Mouse (Mus musculus) kidney, postnatal 36 days (tissue): ENCODE measurements around the gene Rbfox2.

Experiments
- DNase-seq, 2 experiments: peaks; one replicate each; pipeline ENCODE4 v3.0.0; 2021 to 2022; ENCODE audit warnings: mixed read lengths in 2 of 2

Gene Rbfox2

DNA sequence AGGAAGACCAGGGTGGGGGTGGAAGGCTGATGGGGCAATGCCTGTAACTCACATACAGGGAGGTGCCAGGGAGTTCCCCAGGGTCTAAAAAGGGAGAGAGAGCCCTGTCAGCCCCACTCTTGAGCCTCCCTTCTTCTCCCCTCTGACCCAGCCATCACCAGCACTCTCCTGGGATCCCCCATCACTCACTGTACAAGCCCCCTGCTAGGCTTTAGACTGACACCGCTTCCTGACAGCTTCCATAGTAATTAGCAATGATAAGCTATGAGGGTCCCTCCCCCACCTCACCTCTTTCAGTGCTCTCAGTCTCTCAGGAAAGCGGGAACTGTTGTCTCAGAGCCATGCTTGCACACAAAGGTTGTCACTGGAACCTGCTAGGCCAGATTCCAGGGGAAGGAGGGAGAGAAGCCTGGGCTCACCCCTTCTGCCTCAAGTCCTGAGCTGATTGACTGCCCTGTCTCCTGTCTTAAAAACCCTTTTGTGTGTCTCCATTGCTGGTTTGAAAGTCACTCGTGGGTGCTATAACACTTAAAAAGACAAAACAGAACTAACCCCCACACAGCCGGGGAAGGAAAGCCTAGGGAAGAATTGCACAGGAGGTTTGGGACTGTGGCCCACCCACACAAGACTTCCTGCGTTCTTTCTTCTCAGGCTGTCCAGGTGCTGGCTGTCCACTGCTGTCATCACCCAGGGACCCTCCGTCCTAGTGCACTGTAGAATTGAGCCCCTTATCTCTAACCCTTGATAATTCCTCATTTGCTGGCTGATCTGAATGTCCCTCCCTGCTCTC lies 250.6 kb downstream of the Rbfox2 start:
- DNase-seq, result peak in 1 of 2 experiments; percentile 17

DNA sequence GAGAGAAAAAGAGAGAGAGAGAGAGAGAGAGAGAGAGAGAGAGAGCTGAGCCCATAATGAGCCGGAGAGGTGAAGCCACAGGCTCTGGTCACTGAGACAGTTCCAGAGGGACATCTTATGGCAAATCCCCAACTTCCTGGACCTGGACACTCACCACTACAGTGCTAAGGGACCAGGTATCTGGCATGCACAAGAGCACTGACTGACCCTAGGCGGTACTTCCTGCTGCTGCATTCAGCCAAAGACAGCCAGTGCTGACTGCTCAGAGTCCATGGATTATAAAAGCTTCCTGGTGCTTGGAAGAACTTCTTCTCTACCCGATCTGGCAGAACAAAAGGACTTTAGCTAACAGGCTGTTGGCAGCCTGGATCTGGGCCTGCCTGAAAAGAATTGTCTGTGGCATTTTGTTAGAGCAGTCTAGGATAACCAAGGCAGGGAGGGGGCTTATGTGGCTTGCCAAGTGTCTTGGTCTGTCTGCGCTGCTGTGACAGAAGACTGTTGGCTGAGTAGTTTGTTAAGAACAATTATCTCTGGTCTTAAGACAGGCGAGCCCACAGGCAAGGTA lies 252.1 kb downstream of the Rbfox2 start:
- DNase-seq, result no peak

DNA sequence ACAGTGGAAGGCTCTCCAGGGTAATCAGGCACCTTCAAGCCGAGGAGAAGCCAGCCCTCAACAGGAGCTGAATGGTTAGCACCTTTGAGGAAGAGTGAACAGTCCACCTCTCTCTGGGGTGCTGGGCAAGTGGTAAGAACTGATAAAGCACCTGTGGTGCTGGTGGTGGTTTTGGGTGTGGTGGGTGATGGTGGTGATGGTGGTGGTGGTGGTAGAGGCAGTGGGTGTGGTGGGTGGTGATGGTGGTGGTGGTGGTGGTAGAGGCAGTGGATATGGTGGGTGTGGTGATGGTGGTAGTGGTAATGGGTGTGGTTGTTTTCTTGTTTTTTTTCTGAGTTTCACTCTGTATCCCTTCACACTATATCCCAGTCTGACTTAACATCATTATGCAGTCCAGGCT lies 253.8 kb downstream of the Rbfox2 start:
- DNase-seq, result no peak

DNA sequence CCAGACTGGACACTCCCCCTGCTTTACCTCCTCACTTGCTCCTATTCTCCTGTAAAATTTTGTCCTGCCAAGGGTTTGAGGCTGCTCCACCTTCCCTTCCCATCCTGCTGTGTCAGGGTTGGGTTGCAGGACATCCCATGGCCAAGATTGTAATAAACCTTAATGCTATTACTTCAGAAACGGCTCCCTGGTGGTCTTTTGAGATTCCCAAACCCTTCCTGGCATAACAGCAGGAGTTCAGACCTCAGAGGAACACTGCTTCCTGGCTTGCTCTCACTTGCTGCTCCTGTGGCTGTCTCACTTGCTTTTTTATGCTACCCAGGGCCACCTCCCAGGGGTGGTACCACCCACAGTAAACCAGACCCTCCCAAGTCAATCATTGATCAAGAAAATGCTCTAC lies 254.6 kb downstream of the Rbfox2 start:
- DNase-seq, result no peak

DNA sequence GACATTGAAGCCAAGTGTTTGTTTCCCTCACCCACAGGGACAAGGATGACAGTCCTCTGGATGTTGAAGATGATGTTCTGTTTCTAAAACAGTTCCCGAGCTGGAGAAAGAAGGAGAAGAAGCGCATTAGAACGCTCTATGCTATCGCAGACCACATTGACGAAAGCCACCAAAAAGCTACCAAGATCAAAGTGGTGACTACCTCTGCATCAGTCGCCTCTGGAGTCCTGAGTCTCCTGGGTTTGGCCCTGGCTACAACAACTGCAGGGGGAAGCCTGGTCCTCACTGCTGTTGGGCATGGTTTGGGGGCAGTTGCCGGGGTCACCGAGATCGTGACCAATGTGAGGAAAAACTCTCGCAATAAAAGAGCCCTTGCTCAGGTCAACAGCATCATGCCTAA lies 256.2 kb downstream of the Rbfox2 start, which contains the start of gene Mb:
Gene Mb (minus strand): TSS at position 101 of the 400 bp plus-strand sequence.
- no peak for DNase-seq

DNA sequence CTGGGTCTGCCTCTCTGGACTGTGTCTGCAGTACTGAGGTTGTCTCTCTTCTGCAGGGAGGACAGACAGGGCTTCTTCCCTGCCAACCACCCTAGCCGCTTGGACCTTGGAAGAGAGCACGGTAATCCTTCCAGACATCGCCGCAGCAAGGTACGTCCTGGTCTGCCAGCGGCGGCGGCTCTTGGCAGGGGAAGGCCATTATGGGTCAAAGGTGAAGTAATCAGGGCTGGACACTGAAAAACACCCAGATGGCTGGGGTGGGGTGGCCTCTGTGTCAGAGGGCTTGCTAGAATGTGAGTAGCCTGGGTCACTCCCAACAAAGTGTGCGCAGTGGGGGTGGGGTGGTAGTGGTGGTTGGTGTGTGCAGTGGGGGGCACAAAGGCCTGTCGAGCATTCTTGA lies 261.2 kb downstream of the Rbfox2 start:
- DNase-seq, result peak in 1 of 2 experiments; percentile 60

DNA sequence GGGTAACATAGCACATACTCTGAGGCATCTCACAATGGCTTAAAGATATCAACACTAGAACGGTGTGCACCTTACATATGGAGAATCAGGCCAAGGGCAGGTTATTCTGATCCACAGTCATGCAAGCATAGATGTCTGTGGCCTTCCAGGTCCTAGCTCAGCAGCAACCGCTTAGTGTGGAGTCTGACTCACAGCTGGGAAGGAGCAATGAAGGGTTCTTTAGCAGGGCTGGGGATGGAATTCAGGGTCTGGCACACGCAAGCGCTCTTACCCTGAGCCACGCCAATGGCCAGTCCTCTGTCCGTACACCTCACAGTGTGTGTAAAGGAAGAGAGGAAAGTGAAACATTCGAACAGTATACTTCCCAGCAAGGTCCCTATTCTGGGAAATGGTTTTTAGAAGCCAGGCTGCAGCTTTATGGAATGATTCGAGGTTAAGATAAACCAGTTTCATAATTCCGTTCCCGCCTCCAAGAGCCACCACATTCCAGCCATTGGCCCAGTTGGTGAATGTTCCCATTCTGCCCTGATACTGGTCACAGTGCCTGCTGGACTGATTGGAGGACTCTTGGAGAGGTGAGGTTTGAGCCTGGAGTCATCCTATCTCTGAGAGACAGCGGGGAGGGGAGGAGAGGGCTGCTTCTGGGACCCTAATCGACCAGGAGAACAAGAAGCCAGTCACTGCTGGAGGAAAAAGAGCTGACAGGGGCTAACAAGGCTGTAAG lies 262.0 kb downstream of the Rbfox2 start, which contains the start of gene Apol6:
Gene Apol6 (plus strand): TSS at position 133 of the 724 bp plus-strand sequence.
- DNase-seq, result no peak

DNA sequence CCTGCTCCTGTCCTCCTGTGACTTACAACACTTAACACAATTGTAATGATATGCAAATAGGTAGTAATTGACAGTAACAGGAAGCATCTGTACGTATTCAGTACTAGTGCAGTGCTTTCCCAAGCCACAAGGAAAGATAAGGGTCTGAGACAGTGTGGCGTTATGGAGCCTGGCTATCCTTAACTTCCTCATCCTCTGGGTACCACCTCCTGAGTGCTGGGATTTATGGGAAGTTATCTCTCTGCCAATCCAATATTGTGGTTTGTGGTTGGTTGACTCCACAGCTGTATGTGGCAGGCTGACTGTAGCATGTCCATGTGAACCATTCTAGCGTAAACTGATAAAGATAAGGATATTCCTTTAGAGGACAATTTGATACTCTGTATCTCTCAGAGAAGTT lies 266.0 kb downstream of the Rbfox2 start:
- no peak for DNase-seq

DNA sequence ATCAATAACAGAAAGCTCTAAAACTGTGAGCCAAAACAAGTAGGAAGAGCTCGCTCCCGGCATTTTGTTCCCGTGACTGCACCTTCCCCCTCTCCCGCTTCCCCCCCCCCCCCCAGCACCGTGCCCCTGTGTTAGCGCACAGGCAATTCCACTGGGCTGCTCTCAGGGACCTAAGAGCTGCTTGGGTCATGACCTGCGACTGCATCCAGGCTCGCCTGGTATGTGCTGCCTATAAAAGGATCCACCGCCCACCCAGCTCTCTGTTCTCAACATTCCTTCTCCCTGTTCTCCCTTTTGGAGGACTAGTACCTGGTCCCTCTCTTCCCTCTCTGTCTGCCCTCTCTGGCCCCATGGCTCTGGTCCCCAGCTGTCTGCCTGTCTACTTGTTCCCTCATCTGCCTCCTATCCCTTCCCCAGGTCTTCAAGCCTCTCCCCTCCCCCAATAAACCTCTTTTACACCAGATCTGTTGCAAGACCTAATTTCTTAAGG lies 267.5 kb downstream of the Rbfox2 start:
- no peak for DNase-seq

DNA sequence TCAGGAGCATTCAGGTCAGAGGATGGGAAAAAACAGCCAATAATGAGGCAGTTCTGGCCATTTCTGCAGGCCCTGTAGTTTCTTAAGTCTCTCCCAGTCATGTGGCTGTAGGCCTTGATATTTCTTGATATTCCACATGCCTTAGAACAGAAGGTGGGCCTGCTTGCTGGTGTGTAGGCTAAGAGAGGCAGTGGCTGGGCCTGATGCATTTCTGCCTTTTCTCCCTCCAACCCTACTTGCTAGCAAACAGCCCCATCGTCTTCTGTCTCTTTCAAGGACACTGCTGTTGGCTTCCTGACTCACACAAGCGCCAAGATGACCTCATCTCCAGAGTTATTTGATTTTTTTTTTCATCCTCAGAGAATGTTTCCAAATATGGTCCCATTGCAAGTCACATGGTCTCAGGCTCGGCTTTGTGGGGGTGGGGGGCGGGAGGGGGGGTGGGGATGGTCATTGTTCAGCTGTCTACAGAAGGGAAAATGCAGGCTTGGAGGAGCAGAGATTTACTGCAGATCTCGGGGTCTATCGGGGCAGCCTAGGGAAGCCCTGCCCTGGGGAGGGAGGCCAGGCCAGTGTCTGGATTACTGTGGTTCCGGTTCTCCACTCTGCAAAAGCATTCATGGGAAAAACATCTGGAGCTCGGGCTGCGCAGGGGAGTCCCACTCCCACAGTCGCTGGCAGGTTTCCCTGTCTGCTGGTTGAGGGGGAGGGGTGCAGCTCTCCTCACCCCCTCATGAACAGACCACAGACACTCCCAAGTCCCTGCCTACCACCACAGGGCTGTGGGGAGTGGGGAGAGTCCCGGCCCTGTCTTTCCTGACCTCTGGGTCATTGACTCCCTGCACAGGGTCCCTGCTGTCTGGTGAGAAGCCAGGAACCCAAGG lies 269.3 kb downstream of the Rbfox2 start:
- DNase-seq, result peak; percentile 55 to 68

DNA sequence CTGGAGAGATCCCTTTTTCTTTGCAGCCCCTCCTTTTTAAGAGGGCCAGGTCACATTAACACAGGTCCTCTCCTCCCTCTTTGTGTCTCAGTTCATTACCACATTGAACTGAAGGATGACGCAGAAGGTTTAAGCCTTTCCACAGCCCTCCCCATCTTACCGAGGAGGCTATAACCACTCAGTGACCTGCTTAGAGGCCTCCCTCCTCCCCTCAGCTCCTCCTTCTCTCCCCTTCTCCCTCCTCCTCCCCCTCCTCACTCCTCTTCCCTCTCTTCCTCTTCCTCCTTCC lies 269.9 kb downstream of the Rbfox2 start:
- no peak for DNase-seq

DNA sequence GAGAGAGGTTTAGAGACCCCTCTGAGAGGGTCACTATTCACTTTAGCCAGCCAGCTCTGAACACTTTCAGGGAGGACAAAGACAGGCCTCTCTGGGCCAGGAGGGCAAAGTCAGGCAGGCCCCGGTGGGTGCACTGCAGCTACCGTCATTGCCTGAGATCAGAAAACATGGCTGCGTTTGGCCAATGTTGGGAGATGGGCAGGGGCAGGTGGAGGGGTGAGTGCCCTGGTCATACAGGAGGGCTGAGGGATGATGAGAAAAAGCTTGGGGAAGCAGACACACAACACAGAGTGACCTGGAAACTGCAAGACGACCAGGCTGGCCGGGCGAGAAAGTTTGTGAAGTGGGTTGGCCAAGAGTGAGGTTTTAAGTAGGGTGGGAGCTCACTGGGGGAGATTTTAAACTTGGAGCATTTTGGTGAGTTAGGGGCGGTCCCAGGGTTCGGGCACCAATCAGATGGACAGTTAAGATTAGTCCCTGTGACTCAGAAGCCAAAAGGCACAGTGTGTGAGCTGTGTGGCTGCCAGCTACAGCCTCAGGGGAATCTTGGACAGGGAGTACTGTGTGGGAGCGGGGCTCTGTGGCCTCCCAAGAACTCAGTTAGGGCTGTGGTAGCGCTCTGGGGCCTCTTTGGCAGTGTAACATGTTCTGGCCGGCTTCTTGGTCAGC lies 270.4 kb downstream of the Rbfox2 start:
- DNase-seq, result peak; percentile 58 to 70

DNA sequence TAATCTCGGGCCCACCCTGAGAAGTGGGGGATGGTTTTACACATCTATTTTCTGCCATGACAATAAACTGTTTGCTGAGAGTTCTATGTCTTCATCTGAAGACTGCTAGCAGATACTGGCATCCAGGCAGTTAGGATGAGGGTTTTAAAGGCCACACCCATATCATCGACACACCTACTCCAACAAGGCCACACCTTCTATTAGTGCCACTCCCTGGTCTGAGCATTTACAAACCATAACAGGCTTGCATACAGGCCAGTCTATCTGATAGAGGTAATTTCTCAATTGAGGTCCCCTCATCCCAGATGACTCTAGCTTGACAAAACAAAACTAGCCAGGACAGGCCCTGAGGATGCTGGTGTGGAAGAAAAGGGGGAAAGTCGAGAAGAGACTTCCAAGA lies 271.2 kb downstream of the Rbfox2 start:
- no peak for DNase-seq

DNA sequence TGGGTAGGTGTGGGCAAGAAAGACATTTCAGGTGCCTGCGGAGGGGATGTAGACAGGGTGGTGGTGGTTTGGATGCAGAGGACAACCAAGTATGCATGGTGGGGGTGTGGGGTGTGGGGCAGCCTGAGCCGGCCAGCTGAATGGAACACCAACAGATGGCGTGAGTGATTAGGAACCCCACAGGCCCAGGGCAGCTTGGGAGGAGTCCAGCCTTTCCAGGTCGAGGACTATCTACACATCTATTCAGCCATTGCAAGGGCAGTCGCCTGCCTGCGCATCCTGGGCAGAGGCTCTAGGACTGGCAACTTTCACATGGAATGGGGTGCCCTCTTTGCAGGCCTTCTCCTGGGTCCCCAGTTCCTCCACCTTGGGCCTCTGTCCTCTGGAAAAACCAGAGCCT lies 272.3 kb downstream of the Rbfox2 start:
- DNase-seq, result no peak

DNA sequence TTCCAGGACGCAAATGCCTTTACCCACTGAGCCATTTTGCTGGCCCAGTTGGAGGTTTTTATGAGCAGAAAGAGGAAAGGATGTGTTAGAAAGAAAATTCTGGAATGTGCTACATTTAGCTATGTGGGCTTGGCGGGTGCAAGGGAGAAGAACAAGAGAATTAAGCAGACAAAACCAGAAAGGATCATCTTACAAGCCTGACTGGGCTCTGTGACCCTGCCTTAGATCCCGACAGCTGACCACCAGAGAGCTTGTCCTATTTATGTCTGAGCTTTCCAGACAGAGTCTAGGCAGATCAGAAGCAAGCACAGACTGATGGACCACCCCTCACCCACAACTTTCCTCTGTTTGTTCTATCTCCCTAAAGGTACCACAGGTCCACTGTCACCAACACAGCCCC lies 275.5 kb downstream of the Rbfox2 start:
- no peak for DNase-seq

DNA sequence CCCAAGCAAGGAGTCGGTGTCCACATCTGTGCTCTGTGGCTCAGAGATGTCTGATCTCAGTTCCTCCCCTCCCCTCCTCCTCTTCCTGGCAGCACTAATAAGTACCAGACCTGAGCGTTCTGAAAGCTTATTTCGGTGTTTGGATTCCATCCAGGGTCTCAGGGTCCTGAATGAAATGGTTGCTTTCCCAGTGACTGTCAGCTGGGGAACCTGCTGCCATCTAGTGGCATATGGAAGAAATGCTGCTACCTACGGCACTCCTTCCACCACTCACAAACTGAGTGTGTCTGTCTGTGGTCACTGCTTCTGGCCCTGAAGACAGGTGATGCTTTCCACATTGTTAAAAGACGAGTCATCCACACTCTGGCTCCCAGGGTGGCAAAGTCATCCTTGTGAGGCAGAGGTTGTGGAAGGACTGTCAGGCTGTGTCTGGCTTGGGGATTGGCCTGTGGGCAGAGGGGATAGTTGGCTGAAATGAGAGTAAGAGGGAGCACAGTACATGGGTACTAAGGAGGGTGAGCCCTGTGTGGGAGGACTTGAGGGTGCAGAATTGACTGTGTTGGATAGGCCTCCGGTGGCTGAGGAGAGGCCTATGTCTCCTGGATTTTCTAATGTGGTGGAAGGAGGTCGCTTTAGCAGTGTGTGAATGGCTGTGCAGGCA lies 277.3 kb downstream of the Rbfox2 start:
- peak; percentile 76 to 79 for DNase-seq
